Mouse (Mus musculus): ENCODE measurements around the gene Zscan20. TPM values are rescaled to one million over a fixed set of nuclear protein-coding genes. Genes with fewer than 3 reads are reported as not detected.
"Not testable (repeated sequence)": the region's sequence is repeated elsewhere in the genome, so short reads cannot be mapped to it uniquely, and the experiment has no call there.

Zscan20 gene
- polyA plus RNA-seq, 1 experiment from 2014 or later, result 6.3 TPM

DNA sequence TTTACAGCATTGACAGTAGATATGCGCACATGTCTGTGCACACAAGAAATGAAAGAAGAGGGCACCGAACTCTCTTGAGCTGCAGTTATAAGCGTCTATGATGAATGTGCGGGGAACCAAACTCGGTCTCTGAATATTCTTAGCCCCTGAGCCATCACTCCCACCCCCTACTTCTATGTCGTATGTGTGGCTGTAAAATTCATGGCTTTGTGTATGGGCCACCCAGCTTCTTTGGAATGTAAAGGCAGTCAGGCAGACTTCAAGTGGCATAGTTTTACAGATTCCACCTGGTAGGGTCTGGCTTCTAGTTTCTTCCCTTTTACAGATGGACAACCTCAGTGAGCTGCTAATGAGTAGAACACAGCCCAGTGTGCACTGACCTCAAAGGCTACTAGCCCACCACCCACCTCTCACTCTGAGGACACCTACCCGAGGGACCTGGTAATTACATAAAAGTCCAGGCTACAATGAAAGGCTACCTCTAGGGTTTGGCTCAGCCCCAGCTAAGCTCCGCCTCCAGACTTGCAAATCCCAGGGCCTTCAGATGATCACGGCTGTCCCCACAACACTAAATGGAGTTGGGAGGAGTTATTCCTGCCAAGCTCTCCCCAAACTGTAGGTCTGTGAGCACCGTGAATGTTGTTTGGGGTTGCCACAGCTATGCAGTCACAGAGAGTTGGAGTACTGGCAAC lies 26.1 kb upstream of the Zscan20 start:
- no peaks in the 10 kb centered on the region for H3K9me3 ChIP-seq
- H3K4me1 ChIP-seq, result peaks cover 49% of the 10 kb centered on the region
- 66% methylated on average over 10 of the region's 10 CpGs for WGBS
- H3K27me3 ChIP-seq (ENCODE audit: poor library complexity, severe bottlenecking), result no peaks in the 10 kb centered on the region
- H3K36me3 ChIP-seq (replicated peaks), result no peaks in the 10 kb centered on the region
- no peak overlapping the region for H3K27ac ChIP-seq
- no peak for DNase-seq (ENCODE audit: extremely low spot score, low spot score)
- H3K4me3 ChIP-seq, result no peak overlapping the region

DNA sequence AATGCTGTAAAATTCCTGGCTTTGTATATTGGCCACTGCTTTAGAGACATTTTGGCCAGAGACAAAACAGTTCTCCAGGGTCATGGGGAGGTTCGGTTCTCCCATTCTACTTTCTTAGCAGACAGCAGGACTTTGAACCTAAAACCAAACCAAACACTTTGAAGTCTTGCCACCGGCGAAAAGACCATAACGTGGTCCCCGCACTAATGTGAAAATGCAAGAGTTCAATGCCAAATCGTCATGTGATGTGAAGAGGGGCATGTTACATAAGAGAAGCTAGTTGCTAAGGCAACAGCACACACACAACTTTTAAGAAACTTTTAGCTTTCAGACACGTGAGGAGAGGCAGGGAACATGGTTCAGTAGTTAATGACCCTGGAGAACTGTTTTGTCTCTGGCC lies 25.6 kb upstream of the Zscan20 start:
- DNase-seq (ENCODE audit: extremely low spot score, low spot score), result no peak
- Histone ChIP-seq H3K9me3 (no peaks in the 10 kb centered on the region), H3K27ac (no peak overlapping the region), H3K4me3 (no peak overlapping the region), H3K36me3 (replicated peaks) (no peaks in the 10 kb centered on the region), H3K27me3 (ENCODE audit: poor library complexity, severe bottlenecking) (no peaks in the 10 kb centered on the region), H3K4me1 (peaks cover 51% of the 10 kb centered on the region)
- 86% methylated on average over 7 of the region's 7 CpGs for WGBS

- Histone ChIP-seq H3K36me3 (replicated peaks) (no peaks in the 10 kb centered on the region), H3K4me3 (no peak overlapping the region), H3K9me3 (no peaks in the 10 kb centered on the region), H3K4me1 (peaks cover 19% of the 10 kb centered on the region), H3K27me3 (ENCODE audit: poor library complexity, severe bottlenecking) (peaks cover 22% of the 10 kb centered on the region), H3K27ac (no peak overlapping the region)
- no peak for DNase-seq (ENCODE audit: extremely low spot score, low spot score)
- WGBS, result 89% methylated on average over 8 of the region's 8 CpGs
Measured at GRCm38 (mm10) chr4:128621109-128621508, 11.2 kb upstream of the Zscan20 start.

DNA sequence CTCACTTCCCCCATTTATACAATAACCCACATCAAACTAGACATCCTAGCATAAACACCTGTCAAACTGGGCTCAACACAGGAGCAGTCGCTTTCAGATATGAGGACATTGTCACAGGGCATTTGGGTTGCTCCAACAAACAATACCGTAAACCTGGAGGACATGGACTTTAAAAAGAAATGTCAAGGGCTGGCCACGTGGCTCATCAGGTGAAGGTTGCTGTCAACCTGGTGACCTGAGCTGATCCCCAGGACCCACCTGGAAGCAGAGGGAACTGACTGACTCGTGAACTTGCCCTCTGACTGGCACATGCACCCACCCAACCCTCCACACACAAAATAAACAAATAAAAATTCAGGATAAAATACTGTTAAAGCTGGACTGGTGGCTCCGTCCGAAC lies 10.7 kb upstream of the Zscan20 start:
- Histone ChIP-seq H3K4me1 (peaks cover 19% of the 10 kb centered on the region), H3K27me3 (ENCODE audit: poor library complexity, severe bottlenecking) (peaks cover 28% of the 10 kb centered on the region), H3K9me3 (no peaks in the 10 kb centered on the region), H3K36me3 (replicated peaks) (no peaks in the 10 kb centered on the region), H3K27ac (no peak overlapping the region), H3K4me3 (no peak overlapping the region)
- no peak for DNase-seq (ENCODE audit: extremely low spot score, low spot score)
- WGBS, result 87% methylated on average over 6 of the region's 6 CpGs

DNA sequence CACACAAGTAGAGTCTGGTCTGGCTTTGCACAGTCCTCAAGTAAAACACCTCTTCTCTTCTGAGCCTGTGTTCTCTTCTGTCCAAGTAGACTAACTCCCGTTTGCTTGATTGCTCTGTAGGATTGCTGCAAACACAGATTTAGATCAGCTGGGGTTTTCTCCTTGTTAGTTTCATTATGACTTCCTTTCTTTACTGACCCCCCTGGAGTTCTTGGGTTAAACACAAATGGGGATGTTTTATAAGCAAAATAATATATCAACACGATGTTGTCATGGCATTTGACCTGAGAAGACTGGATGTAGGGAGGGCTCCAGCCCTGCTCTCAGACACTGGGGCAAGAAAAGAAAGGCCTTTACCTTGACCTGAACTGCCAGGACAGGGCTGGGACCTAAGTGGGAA lies 9.1 kb upstream of the Zscan20 start:
- H3K4me1 ChIP-seq, result peaks cover 19% of the 10 kb centered on the region
- DNase-seq (ENCODE audit: extremely low spot score, low spot score), result no peak
- 59% methylated on average over 2 of the region's 2 CpGs for WGBS
- H3K36me3 ChIP-seq (replicated peaks), result no peaks in the 10 kb centered on the region
- H3K27me3 ChIP-seq (ENCODE audit: poor library complexity, severe bottlenecking), result peaks cover 30% of the 10 kb centered on the region
- H3K4me3 ChIP-seq, result no peak overlapping the region
- H3K9me3 ChIP-seq, result no peaks in the 10 kb centered on the region
- H3K27ac ChIP-seq, result peak overlapping the region; percentile 53; the same call in 1 of the 2 replicates

- Histone ChIP-seq H3K4me1 (peaks cover 19% of the 10 kb centered on the region), H3K27ac (peak within 1 kb of the TSS; percentile 53; the same call in 1 of the 2 replicates), H3K27me3 (ENCODE audit: poor library complexity, severe bottlenecking) (peaks cover 30% of the 10 kb centered on the region), H3K36me3 (replicated peaks) (no peaks in the 10 kb centered on the region), H3K4me3 (no peak within 1 kb of the TSS), H3K9me3 (no peaks in the 10 kb centered on the region)
- DNase-seq (ENCODE audit: extremely low spot score, low spot score), result no peak
- WGBS, result 70% methylated on average over 15 of the region's 15 CpGs
Measured at GRCm38 (mm10) chr4:128618246-128618911, 8.5 kb upstream of the Zscan20 start, which contains the start of gene Tlr12. Gene Tlr12 (minus strand): TSS chr4:128618619.

GRCm38 (mm10) chr4:128617363-128618120 lies 7.6 kb upstream of the Zscan20 start:
- H3K36me3 ChIP-seq (replicated peaks), result no peaks in the 10 kb centered on the region
- H3K4me3 ChIP-seq, result no peak overlapping the region
- H3K27me3 ChIP-seq (ENCODE audit: poor library complexity, severe bottlenecking), result peaks cover 30% of the 10 kb centered on the region
- H3K27ac ChIP-seq, result 0 out of 2 replicates have a peak overlapping the region, but pooled peaks have one; percentile 2
- WGBS, result 80% methylated on average over 17 of the region's 17 CpGs
- no peaks in the 10 kb centered on the region for H3K9me3 ChIP-seq
- DNase-seq (ENCODE audit: extremely low spot score, low spot score), result no peak
- peaks cover 19% of the 10 kb centered on the region for H3K4me1 ChIP-seq

DNA sequence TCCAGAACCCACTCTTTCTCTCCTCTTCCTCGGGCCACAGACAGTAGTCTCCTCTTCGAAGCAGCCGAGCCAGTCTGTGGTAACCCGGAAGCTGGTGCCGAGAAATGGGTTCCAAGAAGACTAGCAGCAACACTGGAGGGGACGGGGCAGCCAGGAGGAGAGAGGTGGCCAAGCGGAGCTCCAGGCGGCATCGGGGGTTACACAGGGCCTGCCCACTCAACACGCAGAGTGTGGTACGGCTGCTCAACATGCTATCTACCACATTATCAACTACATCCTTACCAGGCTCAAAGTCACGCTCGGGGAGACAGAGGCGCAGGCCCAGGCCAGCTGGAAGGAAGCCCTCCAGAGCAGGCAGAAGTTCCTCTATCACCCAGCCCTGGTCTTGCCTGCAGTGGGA lies 5.9 kb upstream of the Zscan20 start:
- H3K27me3 ChIP-seq (ENCODE audit: poor library complexity, severe bottlenecking), result peaks cover 30% of the 10 kb centered on the region
- no peak overlapping the region for H3K4me3 ChIP-seq
- no peaks in the 10 kb centered on the region for H3K9me3 ChIP-seq
- 94% methylated on average over 14 of the region's 14 CpGs for WGBS
- no peaks in the 10 kb centered on the region for H3K36me3 ChIP-seq (replicated peaks)
- no peak for DNase-seq (ENCODE audit: extremely low spot score, low spot score)
- H3K4me1 ChIP-seq, result peaks cover 21% of the 10 kb centered on the region
- H3K27ac ChIP-seq, result no peak overlapping the region

DNA sequence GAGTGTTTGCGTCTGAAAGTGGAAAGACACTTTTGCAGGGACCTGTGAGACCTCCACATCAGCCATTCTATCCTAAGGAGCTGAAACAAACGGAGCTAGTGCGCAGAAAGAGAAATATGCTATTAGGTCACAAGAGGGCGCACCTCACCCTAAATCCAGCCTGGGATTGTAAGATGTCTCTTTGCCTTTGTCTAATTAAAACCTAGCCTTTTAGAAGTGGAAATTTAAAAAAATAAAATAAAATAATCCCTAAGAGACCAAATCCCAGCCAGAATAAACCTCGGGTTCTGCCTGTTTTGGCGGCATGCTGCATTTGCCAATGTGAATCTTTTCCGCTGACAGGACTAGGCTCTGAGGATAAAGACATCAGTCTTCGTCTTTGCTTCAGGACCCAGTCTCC lies 3.4 kb upstream of the Zscan20 start:
- H3K27ac ChIP-seq, result no peak overlapping the region
- H3K4me1 ChIP-seq, result peaks cover 31% of the 10 kb centered on the region
- WGBS, result 25% methylated on average over 8 of the region's 8 CpGs
- H3K9me3 ChIP-seq, result no peaks in the 10 kb centered on the region
- H3K27me3 ChIP-seq (ENCODE audit: poor library complexity, severe bottlenecking), result peaks cover 29% of the 10 kb centered on the region
- H3K4me3 ChIP-seq, result no peak overlapping the region
- peak; percentile 61 for DNase-seq (ENCODE audit: extremely low spot score, low spot score)
- H3K36me3 ChIP-seq (replicated peaks), result peaks cover 1% of the 10 kb centered on the region; the same call in 1 of the 2 replicates

DNA sequence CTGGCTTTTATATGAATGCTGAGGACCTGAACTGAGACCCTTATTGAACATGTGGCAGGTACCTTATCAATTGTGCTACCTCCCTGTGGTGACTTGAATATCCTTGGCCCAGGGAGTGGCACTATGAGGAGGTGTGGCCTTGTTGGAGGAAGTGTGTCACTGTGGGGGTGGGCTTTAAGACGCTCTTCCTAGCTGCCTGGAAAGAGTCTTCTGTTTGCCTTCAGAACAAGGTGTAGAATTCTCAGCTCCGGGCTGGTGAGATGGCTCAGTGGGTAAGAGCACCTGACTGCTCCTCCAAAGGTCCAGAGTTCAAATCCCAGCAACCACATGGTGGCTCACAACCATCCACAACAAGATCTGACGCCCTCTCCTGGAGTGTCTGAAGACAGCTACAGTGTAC lies 1.8 kb upstream of the Zscan20 start:
- Histone ChIP-seq H3K4me1 (peaks cover 25% of the 10 kb centered on the region), H3K36me3 (replicated peaks) (peaks cover 13% of the 10 kb centered on the region; the same call in 1 of the 2 replicates), H3K27me3 (ENCODE audit: poor library complexity, severe bottlenecking) (peaks cover 14% of the 10 kb centered on the region)
- H3K9me3 ChIP-seq; H3K27ac ChIP-seq; H3K4me3 ChIP-seq; DNase-seq (ENCODE audit: extremely low spot score, low spot score): not testable (repeated sequence)
- 82% methylated on average over 3 of the region's 3 CpGs for WGBS

GRCm38 (mm10) chr4:128610706-128611105 lies 808 bp upstream of the Zscan20 start:
- Histone ChIP-seq H3K27me3 (ENCODE audit: poor library complexity, severe bottlenecking) (peaks cover 4% of the 10 kb centered on the region), H3K4me1 (peaks cover 25% of the 10 kb centered on the region), H3K36me3 (replicated peaks) (peaks cover 17% of the 10 kb centered on the region; the same call in 1 of the 2 replicates), H3K9me3 (no peaks in the 10 kb centered on the region), H3K4me3 (peak overlapping the region; percentile 85), H3K27ac (0 out of 2 replicates have a peak overlapping the region, but pooled peaks have one; percentile 35)
- 38% methylated on average over 10 of the region's 10 CpGs for WGBS
- no peak for DNase-seq (ENCODE audit: extremely low spot score, low spot score)

- H3K4me1 ChIP-seq, result peaks cover 25% of the 10 kb centered on the region
- peak overlapping the region; percentile 89 for H3K27ac ChIP-seq
- H3K4me3 ChIP-seq, result peak overlapping the region; percentile 85
- H3K27me3 ChIP-seq (ENCODE audit: poor library complexity, severe bottlenecking), result no peaks in the 10 kb centered on the region
- peaks cover 21% of the 10 kb centered on the region for H3K36me3 ChIP-seq (replicated peaks)
- H3K9me3 ChIP-seq, result no peaks in the 10 kb centered on the region
- DNase-seq (ENCODE audit: extremely low spot score, low spot score), result no peak
- WGBS, result 13% methylated on average over 27 of the region's 27 CpGs
Measured at GRCm38 (mm10) chr4:128609276-128609924, 498 bp downstream of the Zscan20 start.

Data from forebrain, embryonic 10.5 days (tissue).